Mouse (Mus musculus) midbrain, embryonic 11.5 days (tissue): ENCODE results near the gene Tom1. TPM values are rescaled to one million over a fixed set of nuclear protein-coding genes. Genes with fewer than 3 reads are reported as not detected.

Source experiments
- ATAC-seq: fragments of 200-750 bp; cut with Nextera tagmentation; 2 replicates; pipeline ENCODE4 v1.8.0; 2017; ENCODE audit warnings: moderate TSS enrichment, moderate library complexity; ENCODE audit not compliant: low FRiP score
- DNase-seq: peaks from one replicate; pipeline ENCODE4 v3.0.0; 2015; ENCODE audit warnings: low spot score; ENCODE audit errors: missing footprints
- H3K27ac ChIP-seq: fragments of 300-500 bp; sonication (generic); 2 replicates; pipeline ENCODE4 v1.5.1; 2014; ENCODE audit warnings: low read depth, low read length
- H3K27me3 ChIP-seq: fragments of 300-500 bp; sonication (generic); 2 replicates; pipeline ENCODE4 v1.6.1; 2014; ENCODE audit warnings: mild to moderate bottlenecking, low read length, moderate library complexity, mixed read lengths; ENCODE audit not compliant: control insufficient read depth, insufficient read depth
- H3K36me3 ChIP-seq: fragments of 300-500 bp; sonication (generic); 2 replicates; pipeline ENCODE4 v1.6.1; 2014; ENCODE audit warnings: mild to moderate bottlenecking, low read length, moderate library complexity, mixed read lengths; ENCODE audit not compliant: control insufficient read depth, insufficient read depth
- H3K4me1 ChIP-seq: fragments of 300-500 bp; sonication (generic); 2 replicates; pipeline ENCODE4 v1.6.1; 2014; ENCODE audit warnings: low read length; ENCODE audit not compliant: control insufficient read depth, insufficient read depth
- H3K4me2 ChIP-seq: fragments of 300-500 bp; sonication (generic); 2 replicates; pipeline ENCODE4 v1.6.1; 2014; ENCODE audit warnings: mild to moderate bottlenecking, moderate library complexity
- H3K4me3 ChIP-seq: fragments of 300-500 bp; sonication (generic); 2 replicates; pipeline ENCODE4 v1.5.1; 2014; ENCODE audit warnings: low read depth, low read length
- H3K9ac ChIP-seq: fragments of 300-500 bp; sonication (generic); 2 replicates; pipeline ENCODE4 v1.6.1; 2014; ENCODE audit warnings: low read length
- H3K9me3 ChIP-seq: fragments of 300-500 bp; sonication (generic); 2 replicates; pipeline ENCODE4 v1.6.1; 2016; ENCODE audit warnings: low read length; ENCODE audit not compliant: control insufficient read depth
- WGBS: fragments of 180-500 bp; shearing (Covaris S2); extraction: QIAGEN DNeasy Blood & Tissue Kit; methylation state at CpG from one replicate; pipeline ENCODE4 v1.1.7; 2014; 5-methylcytosine and 5-hydroxymethylcytosine counted together
- polyA plus RNA-seq: library from polyadenylated mRNA; unstranded; fragments of >200 nt; fragmentation: Nextera tagmentation; extraction: Ambion mirVana; gene quantifications from 2 replicates; pipeline ENCODE4 v1.2.1, GENCODE M21; 2014

The Tom1 gene
- polyA plus RNA-seq, 1 experiment from 2014 or later, result 24.2 TPM

DNA sequence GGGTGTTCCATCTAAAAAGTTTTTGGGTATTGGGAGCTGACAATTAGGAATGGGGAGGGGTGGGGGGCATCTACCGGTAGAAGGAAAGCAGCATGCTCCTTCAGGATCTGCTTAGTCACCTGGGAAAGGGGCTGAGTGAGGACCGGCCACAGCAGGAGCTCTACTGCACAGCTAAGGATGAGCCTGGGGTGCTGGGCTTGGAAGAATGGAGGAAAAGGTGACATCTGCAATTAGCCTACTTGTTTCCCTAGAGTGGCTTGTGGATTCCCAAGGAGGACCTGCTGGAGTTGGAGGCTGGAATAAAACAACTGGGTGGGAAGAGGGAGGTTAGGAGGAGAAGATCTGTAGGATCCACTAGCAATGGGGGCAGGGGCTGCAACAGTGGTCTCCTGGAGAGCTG lies 19.9 kb upstream of the Tom1 start:
- Histone ChIP-seq H3K9me3 (no peaks in the 10 kb centered on the region), H3K36me3 (peaks cover 7% of the 10 kb centered on the region; the same call in 1 of the 2 replicates), H3K9ac (no peak overlapping the region), H3K27me3 (no peaks in the 10 kb centered on the region), H3K4me2 (no peak overlapping the region), H3K27ac (no peak overlapping the region), H3K4me1 (no peaks in the 10 kb centered on the region), H3K4me3 (no peak overlapping the region)
- ATAC-seq (no peak), DNase-seq (peak; percentile 35)
- WGBS, result 57% methylated on average over 2 of the region's 2 CpGs

DNA sequence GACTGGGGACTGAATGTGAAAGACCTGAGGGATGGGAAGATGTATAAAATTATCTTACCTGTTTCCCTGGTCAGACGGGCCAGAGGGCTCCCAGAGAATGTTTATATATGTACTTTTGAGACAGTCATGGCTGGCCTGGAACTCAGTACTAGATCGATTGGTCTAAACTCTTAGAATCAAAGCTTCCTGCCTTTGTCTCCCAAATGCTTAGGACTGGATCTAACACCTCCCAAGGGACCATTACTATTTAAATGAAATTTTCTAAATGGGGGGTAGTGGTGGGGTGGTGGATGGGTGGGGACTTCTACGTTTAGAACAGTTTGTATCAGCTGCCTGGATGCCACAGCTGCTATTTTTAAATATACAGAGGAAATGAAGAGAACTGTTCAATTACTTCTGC lies 19.5 kb upstream of the Tom1 start:
- ATAC-seq, result no peak
- peaks cover 5% of the 10 kb centered on the region; the same call in 1 of the 2 replicates for H3K36me3 ChIP-seq
- H3K4me2 ChIP-seq, result no peak overlapping the region
- no peaks in the 10 kb centered on the region for H3K4me1 ChIP-seq
- no peak overlapping the region for H3K9ac ChIP-seq
- no peak overlapping the region for H3K27ac ChIP-seq
- H3K4me3 ChIP-seq, result no peak overlapping the region
- no peaks in the 10 kb centered on the region for H3K27me3 ChIP-seq
- no peak for DNase-seq
- H3K9me3 ChIP-seq, result no peaks in the 10 kb centered on the region
- 83% methylated on average over 3 of the region's 3 CpGs for WGBS

- 64% methylated on average over 2 of the region's 2 CpGs for WGBS
- Histone ChIP-seq H3K9ac (no peak overlapping the region), H3K36me3 (no peaks in the 10 kb centered on the region), H3K27me3 (no peaks in the 10 kb centered on the region), H3K4me2 (no peak overlapping the region), H3K4me1 (no peaks in the 10 kb centered on the region), H3K27ac (no peak overlapping the region), H3K4me3 (no peak overlapping the region), H3K9me3 (no peaks in the 10 kb centered on the region)
- DNase-seq, result peak; percentile 45
- ATAC-seq, result no peak
Measured at GRCm38 (mm10) chr8:75015981-75016380, 17.5 kb upstream of the Tom1 start.

GRCm38 (mm10) chr8:75016422-75016821 lies 17.1 kb upstream of the Tom1 start:
- Histone ChIP-seq H3K27me3 (no peaks in the 10 kb centered on the region), H3K4me1 (no peaks in the 10 kb centered on the region), H3K9ac (no peak overlapping the region), H3K36me3 (no peaks in the 10 kb centered on the region), H3K4me3 (no peak overlapping the region), H3K9me3 (no peaks in the 10 kb centered on the region), H3K27ac (no peak overlapping the region), H3K4me2 (no peak overlapping the region)
- DNase-seq, result peak; percentile 4
- no peak for ATAC-seq
- 91% methylated on average over 1 of the region's 1 CpGs for WGBS

- H3K9me3 ChIP-seq, result no peaks in the 10 kb centered on the region
- ATAC-seq (no peak), DNase-seq (peak; percentile 72)
- no peaks in the 10 kb centered on the region for H3K4me1 ChIP-seq
- H3K4me2 ChIP-seq, result no peak overlapping the region
- no peak overlapping the region for H3K27ac ChIP-seq
- no peak overlapping the region for H3K9ac ChIP-seq
- no peaks in the 10 kb centered on the region for H3K27me3 ChIP-seq
- no peak overlapping the region for H3K4me3 ChIP-seq
- WGBS, result 35% methylated on average over 5 of the region's 5 CpGs
- peaks cover 15% of the 10 kb centered on the region for H3K36me3 ChIP-seq
Measured at GRCm38 (mm10) chr8:75018274-75018972, 15.1 kb upstream of the Tom1 start.

DNA sequence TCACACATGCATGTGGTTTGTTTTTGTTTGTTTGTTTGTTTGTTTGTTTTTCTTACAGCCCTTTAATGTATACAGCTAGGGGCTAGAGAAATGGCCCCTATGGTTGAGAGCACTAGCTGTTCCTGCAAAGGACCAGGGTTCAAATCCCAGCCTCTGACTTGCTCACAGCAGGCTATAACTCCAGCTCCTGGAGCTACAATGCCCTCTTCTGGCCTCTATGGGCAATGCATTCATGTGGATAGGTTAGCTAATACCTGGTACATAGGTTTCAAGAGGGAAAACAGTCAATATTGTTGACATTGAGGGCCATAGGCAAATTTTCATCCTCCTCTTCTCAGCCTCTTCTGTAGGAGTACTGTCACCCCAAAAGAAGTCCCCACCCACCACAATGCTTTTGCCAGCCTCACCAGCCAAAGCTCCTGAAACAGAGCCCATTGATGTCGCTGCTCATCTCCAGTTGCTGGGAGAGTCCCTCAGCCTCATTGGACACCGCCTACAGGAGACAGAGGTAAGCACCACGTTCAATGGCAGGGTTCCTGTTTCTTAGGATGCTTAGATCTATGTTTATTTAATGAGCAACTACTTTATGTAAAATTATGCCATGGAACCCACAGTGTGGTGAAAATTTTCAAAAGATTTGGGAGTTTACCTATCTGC lies 9.7 kb upstream of the Tom1 start:
- Histone ChIP-seq H3K36me3 (peaks cover 34% of the 10 kb centered on the region), H3K4me1 (no peaks in the 10 kb centered on the region)
- 86% methylated on average over 3 of the region's 3 CpGs for WGBS

DNA sequence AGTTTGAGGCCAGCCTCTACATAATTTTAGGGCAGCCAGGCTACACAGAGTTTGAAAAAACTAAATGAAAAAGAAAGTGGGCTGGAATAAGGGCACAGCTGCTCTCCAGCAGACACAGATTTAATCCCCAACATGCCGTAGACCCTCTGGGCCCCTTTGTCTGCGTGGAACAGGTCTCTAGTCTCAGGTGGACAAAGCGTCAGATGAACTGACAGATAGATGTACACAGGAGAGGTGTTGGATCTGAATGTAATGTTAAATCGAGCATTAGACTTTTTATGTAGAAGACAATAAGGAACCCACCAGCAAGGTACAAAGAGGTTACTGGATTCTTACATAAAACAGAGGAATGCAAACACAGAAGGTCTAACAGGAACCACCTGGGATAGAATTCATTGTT lies 7.7 kb upstream of the Tom1 start:
- DNase-seq (no peak), ATAC-seq (no peak)
- H3K27ac ChIP-seq, result no peak overlapping the region
- H3K9me3 ChIP-seq, result no peaks in the 10 kb centered on the region
- H3K4me2 ChIP-seq, result no peak overlapping the region
- H3K4me3 ChIP-seq, result no peak overlapping the region
- H3K36me3 ChIP-seq, result peaks cover 43% of the 10 kb centered on the region
- no peak overlapping the region for H3K9ac ChIP-seq
- no peaks in the 10 kb centered on the region for H3K27me3 ChIP-seq
- 95% methylated on average over 4 of the region's 4 CpGs for WGBS
- no peaks in the 10 kb centered on the region for H3K4me1 ChIP-seq

More for the DNA sequence above, 9.7 kb upstream of the Tom1 start:
- Histone ChIP-seq H3K27ac (no peak overlapping the region), H3K4me2 (no peak overlapping the region), H3K9me3 (no peaks in the 10 kb centered on the region), H3K9ac (no peak overlapping the region), H3K4me3 (no peak overlapping the region), H3K27me3 (no peaks in the 10 kb centered on the region)
- ATAC-seq, result no peak
- no peak for DNase-seq

- ATAC-seq (no peak), DNase-seq (no peak)
- no peak overlapping the region for H3K4me3 ChIP-seq
- no peaks in the 10 kb centered on the region for H3K27me3 ChIP-seq
- H3K9ac ChIP-seq, result no peak overlapping the region
- H3K9me3 ChIP-seq, result no peaks in the 10 kb centered on the region
- no peak overlapping the region for H3K4me2 ChIP-seq
- H3K27ac ChIP-seq, result no peak overlapping the region
- H3K4me1 ChIP-seq, result peaks cover 5% of the 10 kb centered on the region; the same call in 1 of the 2 replicates
- peaks cover 25% of the 10 kb centered on the region for H3K36me3 ChIP-seq
- WGBS, result 95% methylated on average over 3 of the region's 3 CpGs
Measured at GRCm38 (mm10) chr8:75030453-75031024, 3.0 kb upstream of the Tom1 start.

DNA sequence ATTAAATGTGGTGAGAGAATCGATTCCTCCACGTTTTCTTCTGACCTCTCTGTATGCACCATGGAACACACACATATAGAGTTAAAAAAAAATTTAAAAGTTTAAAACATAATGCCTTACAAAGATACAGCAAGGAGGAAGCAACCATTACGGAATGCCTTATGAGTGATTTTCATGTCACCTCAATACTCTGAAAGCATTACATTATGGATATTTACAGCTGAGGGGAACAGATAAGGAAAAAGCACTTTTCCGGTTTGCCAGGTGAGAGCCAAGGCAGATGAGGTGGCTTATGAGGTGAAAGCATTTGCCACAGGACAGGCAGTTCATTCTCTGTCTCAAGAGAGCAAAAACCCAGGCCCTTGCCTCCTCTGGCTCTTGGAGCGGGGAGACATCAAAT lies 544 bp upstream of the Tom1 start:
- WGBS, result 70% methylated on average over 5 of the region's 5 CpGs
- Histone ChIP-seq H3K9ac (no peak overlapping the region), H3K27me3 (no peaks in the 10 kb centered on the region), H3K9me3 (no peaks in the 10 kb centered on the region), H3K4me2 (peak overlapping the region; percentile 86), H3K4me3 (peak overlapping the region; percentile 52), H3K4me1 (peaks cover 5% of the 10 kb centered on the region; the same call in 1 of the 2 replicates), H3K27ac (no peak overlapping the region), H3K36me3 (peaks cover 13% of the 10 kb centered on the region)
- DNase-seq (no peak), ATAC-seq (no peak)
